Mouse (Mus musculus) adrenal gland, postnatal 25 days (tissue): ENCODE measurements around the gene Gab1. TPM values are rescaled to one million over a fixed set of nuclear protein-coding genes. Genes with fewer than 3 reads are reported as not detected.

Experiments
- DNase-seq: peaks from one replicate; pipeline ENCODE4 v3.0.0; 2021; ENCODE audit warnings: mixed read lengths
- long read RNA-seq: library from polyadenylated mRNA; stranded (forward); transcript quantifications from one replicate; pipeline ENCODE4 v2.0.0, GENCODE M21; 2021
- total RNA-seq: library from RNA; stranded (reverse); gene quantifications from 2 replicates; pipeline ENCODE4 v1.2.3, GENCODE M21; 2021

The Gab1 gene
- 15.4 and 24.9 TPM in 2 replicates for total RNA-seq
- long read RNA-seq, full-length matches to known transcripts: 2 of 3 reads
- long read RNA-seq, partial matches to known transcripts: 0 of 3 reads
- long read RNA-seq, other reads (novel, unspliced or antisense): 1 of 3 reads

DNA sequence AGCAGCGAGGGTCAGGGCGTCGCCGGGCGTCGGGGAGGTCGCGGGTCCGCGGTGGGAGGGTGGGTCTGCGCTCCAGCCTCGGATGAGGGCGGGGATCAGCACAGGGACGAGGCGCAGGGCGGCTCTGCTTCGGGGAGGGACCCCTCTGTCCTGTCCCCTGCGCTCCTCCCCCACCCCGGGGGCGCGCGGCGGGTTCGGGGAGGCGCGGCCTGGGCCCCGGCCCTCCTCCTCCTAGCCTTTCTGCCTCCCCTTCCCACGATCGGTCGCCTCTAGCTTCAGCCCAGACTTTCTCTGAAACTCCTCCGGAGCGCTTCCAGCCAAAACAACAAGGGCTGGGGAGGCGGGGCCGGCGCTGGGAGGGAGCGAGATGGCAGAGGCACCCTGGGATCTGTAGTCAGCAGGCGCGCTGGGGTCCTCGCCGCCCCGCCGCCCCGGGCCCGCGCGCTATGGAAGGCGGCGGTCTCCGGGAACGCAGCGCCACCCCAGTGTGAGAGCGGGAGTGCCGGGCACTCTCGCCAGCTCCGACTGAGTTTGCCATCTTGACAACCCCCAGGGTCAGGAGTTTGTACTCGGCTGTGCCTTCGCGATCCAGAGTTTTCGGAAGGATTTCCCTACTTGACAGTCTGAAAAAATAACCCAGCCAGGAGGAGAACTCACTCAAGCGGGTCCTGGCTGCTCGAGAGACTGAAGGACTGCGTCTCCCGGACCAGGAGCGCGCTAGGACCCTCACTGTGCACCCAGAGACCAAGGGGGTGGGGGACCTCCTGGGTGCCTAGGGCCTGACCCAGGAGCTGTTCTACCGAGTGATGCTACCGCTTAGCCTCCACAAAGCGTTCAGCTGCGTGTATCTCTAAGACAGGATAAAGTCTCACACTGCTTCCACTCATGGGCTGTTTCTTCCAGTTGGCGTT lies at the start of gene Gab1:
Gab1 (minus strand) TSS at position 324 of the 911 bp plus-strand sequence.
- DNase-seq: peak; percentile 89

DNA sequence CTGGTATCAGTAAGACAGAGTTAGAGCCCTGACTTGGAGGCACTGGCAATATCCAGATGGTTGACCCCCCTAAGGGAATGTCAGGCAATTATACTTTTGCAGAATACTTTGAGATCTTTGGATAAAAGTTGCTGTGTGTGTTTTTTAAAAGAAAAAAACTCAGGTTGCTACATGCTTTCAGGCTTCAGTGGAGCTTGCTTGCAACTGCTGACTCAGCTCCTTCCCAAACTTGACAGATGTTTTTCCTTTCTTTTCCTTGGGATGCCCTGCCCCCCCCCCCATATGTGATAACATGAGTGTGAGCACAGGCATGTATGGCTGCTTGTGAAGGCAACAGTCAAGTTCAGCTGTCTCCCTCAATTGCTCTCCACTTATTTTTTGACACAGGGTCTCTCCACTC lies 48.5 kb upstream of the Gab1 start:
- no peak for DNase-seq

DNA sequence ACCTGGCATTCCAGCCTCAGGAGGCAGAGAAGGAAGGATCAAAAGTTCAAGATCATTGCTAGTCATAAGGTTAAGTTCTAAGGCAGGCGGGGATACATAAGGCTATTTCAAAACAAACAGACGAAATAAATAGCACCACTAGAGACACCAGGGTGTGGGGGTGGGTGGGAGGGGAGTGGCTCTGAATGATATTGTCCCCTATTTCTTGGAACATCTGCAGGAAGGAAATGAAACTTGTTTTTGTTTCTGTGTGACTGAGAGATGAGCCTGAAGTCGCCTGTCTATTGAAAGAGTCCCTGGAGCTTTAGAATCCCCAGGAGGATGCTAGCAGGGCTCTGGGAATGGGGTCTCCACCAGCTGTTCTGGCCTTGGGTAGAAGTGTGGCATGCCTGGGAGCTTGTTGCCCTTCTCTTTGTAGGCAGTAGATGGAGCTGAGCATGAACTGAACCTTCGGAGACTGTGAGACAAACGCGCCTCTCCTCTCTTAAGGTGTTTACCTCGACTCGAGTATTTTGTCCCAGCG lies 43.5 kb upstream of the Gab1 start:
- no peak for DNase-seq

DNA sequence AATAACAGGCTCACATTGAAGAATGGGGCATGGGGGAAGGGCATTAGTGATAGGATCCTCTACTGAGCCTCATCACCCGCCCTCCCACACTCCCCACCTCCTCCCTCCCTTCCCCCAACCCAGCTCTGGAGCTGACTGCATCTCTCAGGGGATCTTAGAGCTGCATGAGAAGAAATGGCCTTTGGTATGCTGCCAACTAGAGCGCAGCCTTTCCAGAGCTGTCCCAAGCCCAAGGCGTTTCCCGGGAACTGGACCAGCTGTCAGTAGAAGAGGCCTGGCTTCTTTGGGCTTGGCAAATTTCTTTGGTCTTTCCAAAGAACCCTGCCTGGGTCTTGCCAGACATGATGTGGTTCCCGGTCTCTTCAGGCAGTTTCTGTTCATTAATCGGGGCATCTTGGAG lies 42.3 kb upstream of the Gab1 start:
- DNase-seq: peak; percentile 60

DNA sequence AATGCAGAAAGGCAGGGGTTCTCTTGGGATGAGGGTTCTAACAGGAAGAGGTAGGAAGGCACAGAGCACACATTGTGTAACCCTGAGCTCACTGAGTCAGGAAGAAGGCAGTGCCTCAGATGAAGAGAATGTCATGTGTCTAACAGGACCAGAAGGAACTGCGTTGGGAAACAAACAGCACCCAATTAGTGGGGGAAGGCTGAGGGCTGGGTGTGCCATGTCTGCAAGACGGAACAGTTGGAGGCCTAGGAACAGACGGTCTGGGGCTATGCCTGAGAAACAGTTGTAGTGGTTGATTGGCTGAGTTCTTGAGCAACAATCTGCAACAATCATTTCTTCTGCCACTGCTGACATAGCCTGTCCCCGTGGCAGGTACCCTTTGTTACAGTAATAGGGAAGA lies 38.8 kb upstream of the Gab1 start:
- no peak for DNase-seq

DNA sequence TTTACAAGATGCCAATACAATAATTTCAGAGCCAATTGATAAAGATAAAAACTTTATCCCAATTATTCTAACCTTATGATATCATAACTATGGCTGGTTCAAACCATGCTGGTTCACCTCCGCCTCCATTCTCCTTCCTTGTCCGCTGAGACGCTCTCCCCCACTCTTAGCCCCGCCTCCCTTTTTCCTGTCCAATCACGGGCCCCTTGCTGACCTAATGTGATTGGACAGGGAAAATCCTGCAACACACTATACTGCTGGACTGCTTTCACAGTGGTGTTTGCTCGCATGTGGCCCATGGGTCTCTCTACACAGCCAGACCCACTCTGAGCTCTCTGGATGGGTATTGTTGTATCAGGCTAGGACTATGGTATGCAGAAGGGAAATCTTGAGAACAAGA lies 38.2 kb upstream of the Gab1 start:
- DNase-seq: no peak

DNA sequence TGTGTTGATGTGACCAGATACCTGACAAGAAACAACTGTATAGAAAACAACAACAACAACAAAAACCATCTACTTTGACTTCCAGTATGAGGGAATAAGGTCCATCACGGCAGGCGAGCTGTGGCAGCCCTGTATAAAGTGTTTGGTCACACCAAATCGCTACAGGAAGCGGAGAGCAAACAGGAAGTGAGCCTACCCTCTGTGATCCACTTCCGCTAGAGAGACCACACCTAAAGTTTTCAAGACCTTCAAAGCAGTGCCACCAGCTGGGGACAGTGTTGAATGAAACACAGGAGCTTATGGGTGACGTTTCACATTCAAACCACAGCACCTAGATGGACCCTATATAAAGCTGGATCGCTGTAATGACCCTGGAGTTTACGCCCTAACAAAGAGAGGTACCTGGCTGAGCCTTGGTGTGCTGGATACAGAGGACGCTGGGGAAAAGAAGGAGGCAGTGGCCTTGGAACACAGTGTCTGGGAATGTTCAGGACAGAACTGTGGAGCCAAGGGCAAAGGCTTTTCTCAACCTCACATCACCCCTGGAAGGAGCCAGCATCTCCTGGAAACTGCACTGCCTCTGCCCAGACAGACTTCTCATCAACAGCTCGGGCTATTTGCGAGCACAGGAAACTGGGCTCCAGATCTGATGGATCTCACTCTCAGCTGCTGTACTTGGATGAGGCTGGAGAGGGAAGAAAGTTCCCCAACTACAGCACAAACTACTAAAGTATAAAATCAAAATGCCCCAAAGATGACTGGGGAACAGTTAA lies 36.3 kb upstream of the Gab1 start:
- no peak for DNase-seq

DNA sequence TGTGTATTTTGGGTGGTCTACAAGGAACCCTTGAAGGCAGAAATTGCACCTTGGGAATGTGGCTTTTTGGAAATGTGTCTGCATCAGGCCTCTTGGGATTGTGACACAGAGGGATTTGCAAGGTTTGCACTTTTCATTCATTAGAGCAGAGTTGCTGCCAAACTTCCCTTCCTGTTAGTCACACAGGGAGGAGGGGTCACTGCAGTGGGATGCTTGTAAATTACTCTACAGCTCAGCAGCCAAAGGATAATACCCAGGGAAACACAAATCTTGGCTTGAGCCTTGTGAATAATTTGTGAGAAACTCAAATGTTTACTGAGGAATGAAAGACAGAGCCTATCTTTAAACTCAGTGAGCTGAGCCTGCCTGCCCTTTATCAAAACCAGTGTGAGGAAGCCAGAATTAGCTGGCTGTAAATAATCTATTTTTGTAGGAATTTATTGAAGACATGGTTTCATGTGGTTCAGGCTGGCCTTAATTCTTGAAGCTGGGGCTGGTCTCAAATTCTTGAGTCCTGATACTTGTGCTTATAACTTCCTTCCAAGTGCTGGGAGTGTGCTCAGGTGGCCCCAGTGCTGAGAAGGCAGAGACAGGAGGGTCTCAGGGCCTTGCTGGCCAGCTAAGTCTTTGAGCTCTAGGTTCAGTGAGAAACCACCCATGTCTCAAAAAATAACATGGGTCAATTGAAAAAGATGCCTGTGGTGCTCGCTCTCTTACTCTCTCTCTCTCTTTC lies 32.9 kb upstream of the Gab1 start:
- DNase-seq: peak; percentile 21

DNA sequence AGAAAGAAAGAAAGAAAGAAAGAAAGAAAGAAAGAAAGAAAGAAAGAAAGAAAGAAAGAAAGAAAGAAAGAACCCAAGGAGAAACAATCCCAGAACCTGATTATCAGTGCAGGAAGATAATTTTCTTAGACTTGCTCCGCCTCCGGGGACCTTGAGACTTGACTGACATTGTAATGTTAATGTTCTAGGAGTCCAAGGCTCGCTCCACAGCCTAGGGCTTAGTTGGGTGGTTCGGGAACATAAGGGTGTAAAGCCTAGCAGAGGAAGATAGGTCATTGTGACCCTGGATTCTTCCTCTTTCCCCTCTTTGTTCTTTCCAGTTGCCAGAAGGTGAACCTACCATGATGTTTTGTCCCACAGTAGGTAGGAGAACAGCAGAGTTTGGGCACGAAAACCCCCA lies 31.1 kb upstream of the Gab1 start:
- DNase-seq: no peak

DNA sequence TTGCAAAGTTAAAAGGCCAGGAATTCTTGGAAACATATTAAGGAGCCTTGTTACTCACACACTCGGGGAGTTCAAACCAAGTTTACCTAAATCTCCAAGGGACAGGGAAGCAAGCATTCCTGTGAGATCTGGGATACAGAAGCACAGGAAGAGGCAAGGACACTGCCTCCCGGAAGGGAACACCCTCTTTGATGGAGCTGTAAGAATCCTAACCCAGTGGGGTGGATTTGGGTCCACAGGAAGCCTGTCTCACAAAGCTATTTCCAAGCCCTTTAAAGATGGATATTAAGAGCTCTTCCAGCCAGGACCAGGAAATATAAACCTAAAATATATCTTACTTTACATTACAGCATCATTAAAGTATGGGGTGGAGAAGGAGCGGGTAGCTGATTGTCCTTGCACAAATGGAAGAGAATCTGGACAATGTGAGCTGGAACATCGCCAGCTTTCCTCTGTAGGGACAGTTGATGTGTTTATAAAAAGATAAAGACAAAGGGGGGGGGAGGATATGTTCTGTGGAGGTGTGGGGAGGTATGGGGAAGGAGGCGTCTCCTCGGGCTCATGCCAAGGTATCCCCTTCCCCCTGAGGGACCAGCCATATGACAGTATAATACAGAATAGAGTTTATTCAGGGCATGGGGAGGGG lies 28.1 kb upstream of the Gab1 start:
- DNase-seq: no peak

DNA sequence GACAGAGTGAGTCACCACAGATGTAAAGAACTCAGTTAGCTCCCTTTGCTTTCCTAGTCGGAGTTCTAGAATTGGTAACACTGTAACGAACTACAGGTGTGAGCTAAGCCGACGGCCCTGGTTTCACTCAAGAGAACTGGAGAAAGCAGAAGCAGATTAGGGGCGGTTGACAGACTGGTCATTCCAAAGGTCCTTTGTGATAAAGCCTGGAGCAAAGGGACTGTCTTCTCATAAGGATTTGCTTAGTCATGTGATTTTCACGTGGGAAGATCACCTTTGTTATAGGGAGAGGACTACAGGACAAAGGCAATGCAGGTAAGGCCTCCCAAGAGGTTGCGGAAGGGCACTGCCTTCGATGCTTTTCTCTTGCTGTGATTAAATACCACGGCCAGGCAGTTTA lies 22.0 kb upstream of the Gab1 start:
- no peak for DNase-seq

DNA sequence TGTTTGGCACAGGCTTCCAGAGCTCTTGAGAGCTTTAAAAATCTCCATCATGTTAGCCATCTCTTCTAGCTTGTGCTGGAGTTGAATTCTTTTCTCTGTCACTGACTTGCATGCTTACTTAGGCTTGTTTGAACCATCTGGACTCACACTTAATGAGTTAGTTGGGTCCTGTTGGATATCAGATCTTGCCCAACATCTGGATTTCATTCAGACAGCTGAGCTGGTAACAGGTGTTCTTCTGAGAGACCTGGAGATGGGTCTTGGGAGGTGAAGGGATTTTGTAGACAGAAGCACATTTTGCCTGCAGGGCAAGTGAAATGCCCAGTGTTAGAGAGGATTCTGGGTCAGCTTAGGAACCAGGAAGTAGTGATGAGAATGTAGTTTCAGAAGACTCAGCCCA lies 19.0 kb upstream of the Gab1 start:
- DNase-seq: no peak

DNA sequence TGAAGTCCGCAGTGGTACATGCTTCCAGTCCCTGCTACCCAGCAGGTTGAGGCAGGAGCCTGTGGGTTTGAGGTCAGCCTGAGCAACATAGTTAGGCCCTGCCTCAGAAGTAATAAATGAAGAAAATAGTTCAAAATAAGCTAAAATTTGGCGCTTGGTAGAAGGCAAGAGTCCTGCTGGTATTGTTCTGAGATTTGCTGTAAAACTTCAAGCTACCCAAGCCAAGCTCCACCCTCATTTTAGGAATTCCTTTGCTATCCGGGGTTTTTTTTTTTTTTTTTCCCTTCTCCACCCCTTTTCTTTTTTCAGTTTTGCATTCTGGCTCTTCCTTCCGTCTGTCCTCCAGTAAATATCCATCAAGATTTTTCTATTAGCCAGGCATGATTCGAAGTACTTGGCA lies 15.7 kb upstream of the Gab1 start:
- DNase-seq: no peak

DNA sequence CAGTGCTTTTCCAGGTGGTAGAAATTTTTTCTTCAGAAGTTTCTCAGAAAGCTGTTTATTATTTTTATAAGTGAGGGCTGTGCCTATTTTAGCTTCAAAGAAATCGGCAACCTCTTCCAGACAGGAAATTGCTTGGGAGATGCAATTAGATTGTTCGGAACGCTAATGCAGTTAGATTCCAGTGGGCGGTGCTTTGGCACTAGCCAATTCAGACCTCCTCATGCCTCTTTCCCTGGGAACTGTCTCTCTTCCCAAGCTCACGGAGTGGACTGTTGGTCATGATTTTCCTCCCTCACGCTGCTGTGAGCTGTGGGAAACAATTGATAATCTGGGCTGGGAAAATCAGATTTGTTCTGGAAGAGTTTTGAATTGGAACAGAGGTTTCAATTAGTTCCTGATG lies 15.1 kb upstream of the Gab1 start:
- peak; percentile 4 for DNase-seq

DNA sequence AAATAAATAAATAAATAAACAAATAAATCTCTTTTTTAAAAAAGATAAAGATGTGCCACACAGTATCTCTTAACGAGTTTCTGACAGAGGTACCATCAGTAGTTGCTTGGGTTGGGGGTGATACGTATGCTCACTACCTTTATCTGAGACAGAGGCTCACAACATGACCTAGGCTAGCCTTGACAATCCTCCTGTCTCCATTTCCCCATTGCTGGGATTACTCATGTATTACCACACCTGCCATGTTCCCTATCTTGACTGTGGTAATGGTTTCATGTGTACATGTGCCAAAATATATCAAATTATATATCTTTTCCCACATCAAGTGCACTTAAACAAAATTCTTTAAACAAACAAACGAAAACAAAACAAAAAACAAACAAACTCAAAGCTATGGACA lies 14.2 kb upstream of the Gab1 start:
- DNase-seq: no peak

DNA sequence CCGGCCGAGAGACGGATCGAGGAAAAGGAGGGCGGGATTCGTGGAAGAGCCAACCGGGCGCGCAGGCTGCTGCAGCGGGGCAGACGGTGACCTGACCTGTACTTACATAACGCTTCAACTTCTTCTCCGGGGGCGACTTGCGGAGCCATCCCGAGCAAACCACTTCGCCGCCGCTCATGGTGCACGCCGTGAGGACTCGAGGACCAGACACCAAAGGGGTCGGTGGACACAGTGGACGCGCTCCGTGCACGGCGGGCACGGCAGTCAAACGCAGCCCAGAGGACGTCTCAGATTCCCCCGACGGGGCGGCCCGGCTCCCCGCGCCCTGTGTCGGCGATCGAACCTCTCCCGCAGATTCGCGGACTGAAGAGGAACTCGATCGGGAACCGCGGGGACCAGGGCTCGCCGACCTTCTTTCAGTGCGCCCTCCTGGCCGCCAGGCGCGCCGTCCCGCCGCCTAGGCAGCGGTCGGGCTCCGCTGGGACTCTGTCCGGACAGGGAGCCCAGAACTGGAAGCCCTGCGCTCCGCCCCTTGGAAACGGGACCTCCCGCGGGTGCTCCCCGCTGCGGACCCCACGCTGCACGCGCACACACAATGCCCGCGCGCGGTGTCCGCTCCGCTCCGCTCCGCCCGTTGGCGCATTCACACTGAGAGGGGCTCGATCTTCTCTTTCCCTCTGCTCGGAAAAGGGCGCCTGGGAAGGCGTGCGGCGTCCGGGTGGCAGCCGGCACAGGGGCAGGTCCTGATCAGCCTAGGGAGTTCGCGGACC lies 708 bp downstream of the Gab1 start:
- peak; percentile 80 for DNase-seq

DNA sequence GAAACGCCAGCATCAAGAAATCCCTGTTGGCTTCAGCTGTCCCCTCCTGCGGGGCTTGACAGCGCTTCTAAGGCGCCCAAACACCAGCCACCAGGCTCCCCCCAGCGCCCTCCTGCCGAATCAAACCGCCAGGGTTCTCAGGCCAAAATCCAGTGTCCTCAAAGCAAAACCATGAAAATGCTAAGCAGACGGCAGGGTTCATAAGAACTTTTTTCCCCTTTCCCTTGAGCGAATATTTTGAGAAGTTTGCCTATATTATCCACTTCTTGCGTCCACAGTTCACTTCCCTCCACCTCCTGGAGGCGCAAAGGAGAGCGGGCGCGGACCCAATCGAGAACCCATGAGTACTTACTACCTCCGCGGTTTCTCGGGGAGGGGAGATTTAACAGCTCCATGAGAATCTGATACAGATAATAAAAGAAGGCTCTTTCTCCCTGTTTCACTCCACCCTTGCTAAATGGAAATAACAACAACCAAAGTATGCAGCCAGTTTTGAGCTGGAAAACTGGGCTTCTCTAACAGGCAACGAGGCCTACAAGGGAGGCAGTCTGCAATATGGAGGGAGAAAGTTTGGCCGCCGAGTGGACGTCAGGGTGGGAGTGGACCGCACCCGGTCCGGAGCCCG lies 1.4 kb downstream of the Gab1 start:
- DNase-seq: peak; percentile 75

DNA sequence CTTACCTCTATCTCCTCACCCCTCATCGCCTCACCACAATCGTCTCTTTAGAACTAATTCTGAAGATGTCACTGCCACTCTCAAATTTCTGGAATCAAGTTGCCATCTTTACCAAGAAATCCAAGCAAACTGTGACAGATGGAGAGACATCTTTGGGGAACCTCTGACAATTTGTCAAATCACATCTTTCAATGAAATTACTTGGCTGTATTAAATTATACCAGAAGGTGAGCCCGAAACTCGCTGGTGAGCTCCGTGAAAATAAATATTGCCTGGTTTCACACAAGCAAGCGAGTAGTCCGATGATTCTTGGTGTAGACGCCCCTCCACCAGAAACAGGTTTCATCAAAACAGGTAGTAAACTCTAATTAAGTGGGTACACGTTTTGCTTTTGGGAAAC lies 2.2 kb downstream of the Gab1 start:
- DNase-seq: no peak

DNA sequence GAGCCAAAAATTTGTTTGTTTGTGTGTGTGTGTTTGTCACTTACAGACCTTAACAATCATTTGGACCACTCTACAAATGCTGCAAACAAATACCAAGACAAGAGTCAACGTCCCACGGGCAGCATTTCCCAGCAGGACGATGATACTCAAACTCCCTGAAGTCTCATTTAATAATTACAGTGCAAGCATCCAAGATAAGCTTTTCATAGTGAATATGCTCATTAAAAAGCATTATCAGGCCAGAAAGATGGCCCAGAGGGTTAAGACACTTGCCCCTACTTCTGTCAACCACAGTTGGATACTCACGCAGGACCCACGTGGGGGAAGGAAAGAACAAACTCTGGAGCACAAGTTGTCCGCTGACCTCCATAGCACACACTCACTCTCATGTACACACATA lies 4.8 kb downstream of the Gab1 start:
- DNase-seq: no peak

DNA sequence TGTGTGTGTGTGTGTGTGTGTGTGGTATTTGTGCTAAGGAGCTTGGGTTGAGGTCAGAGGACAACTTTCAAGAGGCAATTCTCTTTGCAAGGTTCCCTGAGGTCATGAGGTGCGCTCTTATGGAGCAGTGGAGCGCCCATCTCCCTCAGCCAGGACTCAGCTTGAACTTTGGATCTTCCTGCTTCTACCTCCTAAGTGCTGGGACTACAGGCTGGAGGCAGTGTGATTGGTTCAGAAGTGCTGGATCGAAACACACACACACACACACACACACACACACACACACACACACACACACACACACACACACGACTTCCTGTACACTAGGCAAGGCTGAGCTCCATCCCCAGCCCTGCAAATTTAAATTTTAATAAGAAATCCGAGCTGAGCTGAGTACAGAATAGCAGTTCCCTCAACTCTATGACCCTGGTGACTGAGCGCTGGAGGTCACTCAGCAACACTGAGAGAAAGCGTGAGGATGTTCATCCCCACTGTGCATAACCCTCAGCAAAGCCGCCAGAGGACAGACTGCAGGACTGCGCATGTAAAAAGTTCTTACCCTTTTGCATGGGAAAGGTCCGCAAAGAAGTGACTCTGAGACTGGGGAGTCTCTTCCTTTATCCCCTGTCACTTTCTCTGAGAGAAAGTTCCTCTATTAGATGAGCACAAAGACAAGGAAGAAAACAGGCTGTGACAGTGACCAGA lies 6.4 kb downstream of the Gab1 start:
- no peak for DNase-seq
